Mouse (Mus musculus) liver, adult (tissue): ENCODE measurements around the gene Fignl2.

Source experiments
- GATA4 ChIP-seq: IDR thresholded peaks from 2 replicates; pipeline ENCODE4 v1.6.1; 2014; ENCODE audit warnings: mild to moderate bottlenecking, low read length; ENCODE audit not compliant: insufficient replicate concordance

Fignl2 gene

DNA sequence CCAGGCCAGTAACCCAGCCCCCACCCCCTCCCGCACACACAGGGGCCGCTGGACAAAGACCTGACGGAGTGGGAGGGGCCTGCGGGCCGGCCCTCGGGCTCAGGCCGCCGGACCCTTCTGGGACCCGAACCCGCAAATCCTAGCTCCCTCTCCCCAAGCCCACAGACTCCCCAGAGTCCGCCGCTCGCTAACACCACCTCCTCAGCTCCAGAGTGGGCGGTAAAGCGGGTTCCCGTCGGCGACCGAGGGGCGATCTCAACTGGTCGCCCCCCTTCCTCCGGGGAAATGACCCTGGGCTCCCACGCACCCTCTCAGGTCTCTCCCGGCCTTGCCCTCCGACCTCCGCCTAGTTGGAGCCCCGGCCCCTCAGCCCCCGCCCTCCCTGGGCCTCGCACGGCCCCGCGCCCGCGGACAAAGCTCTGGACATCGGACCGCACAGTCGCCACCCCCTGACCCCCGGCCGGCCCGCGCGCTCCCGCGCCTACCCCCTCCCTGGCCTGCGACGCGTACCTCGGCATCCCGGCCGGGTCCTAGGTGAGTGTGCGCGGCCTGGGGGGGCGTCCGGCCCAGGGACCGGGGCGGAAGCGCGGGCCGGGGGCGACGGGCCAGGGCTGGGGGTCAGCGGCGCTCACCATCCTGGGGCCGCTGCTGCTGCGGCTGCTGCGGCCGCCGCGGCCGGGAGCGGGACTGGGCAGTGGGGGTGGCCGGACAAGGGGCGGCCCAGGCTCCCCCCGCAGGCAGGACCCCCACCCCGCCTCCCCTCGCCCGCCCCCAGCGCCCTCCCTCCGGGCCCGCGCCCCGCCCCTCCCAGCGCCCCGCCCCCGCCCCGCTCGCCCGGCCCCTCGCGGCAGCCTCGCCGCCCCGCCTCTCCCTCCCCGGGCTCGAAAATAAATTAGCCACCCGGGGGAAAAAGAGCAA lies at the start of gene Fignl2:
Gene Fignl2 (minus strand): TSS at position 755 of the 918 bp plus-strand sequence.
- TF ChIP-seq GATA4, result no peak

DNA sequence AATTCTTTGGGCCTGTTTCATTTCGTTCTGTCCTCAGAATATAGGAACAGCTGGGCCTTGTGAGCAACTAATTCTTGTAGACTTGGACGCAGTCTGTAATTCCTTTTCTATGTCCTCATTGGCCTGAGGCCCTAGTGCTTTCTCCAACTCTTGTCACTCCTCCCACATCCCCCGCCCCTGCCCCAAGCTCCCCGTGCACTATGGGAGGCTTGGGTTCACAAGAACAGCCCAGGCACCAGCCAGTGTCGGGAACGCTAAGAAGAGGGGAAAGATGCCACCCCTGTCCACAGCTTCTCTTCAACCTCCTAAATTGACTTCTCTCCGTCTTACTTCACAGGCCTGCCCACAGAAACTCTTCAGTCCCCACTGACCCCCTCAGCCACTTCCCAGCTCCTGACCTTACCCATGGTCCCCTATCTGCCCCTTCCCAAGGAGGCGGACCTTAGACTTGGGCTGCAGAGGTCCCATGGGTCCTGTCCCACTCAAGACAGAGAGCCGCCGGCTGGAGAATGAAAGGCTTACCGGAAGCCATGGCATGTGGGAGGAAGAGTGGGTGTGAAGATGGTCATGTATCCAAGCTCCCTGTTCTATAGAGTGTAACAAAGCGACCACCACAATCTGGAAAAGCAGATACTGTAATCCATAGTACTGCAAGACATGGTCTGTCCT lies 48.6 kb upstream of the Fignl2 start:
- no peak for TF ChIP-seq GATA4

- TF ChIP-seq GATA4, result no peak
Measured at GRCm38 (mm10) chr15:101125561-101125960, 47.2 kb upstream of the Fignl2 start.

DNA sequence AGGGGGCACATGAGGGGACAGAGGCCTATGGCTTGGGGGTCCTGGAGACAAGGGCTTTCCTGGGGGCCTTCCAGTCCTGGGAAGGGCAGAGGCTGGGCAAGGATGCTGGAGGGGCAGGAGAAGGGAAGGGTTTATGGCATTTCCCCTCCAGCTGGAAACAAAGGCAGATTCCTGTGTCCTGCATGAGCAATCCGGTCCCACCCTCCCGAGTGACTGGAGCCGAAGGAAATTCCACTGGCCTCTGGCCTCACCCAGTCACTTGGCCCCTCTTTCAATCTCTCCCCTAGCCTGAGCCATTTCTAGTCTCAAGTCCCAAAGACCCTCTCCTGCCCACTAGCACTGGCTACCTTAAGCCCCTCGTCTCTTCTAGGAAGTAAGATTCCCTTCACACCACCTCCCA lies 44.8 kb upstream of the Fignl2 start:
- TF ChIP-seq GATA4, result no peak

- TF ChIP-seq GATA4, result no peak
Measured at GRCm38 (mm10) chr15:101122290-101122589, 43.9 kb upstream of the Fignl2 start.

- TF ChIP-seq GATA4, result no peak
Measured at GRCm38 (mm10) chr15:101121411-101122289, 43.3 kb upstream of the Fignl2 start.

GRCm38 (mm10) chr15:101118399-101119125 lies 40.2 kb upstream of the Fignl2 start:
- no peak for TF ChIP-seq GATA4

DNA sequence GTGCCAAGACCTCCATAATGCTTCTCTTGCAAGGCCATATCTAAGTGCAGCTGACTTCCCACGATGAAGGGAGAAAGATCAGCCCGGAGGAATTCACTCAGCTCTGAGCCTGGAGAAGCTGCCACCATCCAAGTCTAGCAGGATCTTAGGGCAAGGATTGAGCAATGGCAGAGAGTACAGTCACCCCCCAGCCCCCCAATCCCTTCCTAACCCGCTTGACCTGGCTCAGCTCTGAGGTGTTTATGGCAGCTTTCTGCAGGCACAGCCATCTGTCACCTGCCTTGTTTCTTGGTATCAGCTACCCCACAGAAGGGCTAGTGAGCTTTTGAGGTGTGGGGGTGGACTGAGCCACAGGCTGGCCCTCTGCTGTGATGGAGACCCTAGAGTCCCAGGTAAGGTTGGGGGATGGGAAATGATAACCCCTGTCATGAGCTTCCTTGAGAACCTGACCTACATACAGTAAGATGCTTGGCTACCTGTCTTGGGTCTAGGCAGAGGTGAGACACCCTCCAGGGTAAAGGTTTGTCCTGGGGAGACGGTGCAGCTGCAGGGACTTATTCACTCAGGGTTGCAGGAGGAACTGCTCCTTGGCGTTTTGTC lies 37.2 kb upstream of the Fignl2 start, which contains the start of gene Ankrd33:
Gene Ankrd33 (plus strand): TSS at position 245 of the 600 bp plus-strand sequence.
- TF ChIP-seq GATA4, result no peak

DNA sequence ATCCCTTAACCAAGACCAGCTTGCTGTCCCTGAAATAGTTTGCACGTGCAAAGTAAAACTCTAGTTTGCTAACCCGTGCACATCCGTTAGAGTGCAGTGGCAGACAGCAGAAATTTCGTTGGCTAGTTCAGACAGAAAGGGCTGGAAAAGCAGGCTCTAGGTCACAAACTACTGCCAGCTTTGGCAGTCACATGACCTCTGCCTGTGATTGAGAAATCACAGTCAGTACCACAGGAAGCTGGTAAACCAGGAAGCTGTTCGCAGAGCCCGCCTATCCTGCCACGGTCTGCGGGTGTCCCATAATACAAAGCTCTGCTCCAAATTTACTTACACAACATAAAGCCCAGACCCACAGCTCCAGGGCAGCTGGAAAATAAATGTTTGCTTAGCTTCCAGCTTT lies 34.8 kb upstream of the Fignl2 start:
- TF ChIP-seq GATA4, result no peak

- no peak for TF ChIP-seq GATA4
Measured at GRCm38 (mm10) chr15:101107906-101108671, 29.7 kb upstream of the Fignl2 start.

- TF ChIP-seq GATA4, result no peak
Measured at GRCm38 (mm10) chr15:101106011-101106410, 27.6 kb upstream of the Fignl2 start.

DNA sequence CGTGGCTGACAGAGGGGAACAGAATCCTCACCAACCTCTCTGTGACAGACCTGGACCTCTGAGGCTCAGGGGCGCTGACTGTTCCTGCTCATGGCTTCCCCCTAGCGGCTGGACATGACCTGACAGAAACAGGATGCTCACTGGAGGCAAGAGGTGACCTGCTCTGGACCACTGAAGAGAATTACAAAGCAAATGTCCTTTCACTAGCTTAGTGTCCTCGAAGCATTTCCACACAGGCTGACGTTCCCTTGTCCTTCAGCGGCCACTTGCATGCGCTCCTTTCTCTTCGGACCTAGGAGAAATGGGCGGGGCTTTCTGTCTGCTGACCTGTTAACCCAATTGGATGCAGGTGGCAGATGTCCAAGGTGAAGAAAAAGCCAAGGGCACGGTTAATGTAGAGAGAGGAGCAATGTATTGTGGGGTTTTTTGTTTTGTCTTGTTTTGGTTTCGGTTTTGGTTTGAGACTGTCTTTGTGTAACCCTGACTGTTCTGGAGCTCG lies 27.2 kb upstream of the Fignl2 start:
- TF ChIP-seq GATA4, result no peak

DNA sequence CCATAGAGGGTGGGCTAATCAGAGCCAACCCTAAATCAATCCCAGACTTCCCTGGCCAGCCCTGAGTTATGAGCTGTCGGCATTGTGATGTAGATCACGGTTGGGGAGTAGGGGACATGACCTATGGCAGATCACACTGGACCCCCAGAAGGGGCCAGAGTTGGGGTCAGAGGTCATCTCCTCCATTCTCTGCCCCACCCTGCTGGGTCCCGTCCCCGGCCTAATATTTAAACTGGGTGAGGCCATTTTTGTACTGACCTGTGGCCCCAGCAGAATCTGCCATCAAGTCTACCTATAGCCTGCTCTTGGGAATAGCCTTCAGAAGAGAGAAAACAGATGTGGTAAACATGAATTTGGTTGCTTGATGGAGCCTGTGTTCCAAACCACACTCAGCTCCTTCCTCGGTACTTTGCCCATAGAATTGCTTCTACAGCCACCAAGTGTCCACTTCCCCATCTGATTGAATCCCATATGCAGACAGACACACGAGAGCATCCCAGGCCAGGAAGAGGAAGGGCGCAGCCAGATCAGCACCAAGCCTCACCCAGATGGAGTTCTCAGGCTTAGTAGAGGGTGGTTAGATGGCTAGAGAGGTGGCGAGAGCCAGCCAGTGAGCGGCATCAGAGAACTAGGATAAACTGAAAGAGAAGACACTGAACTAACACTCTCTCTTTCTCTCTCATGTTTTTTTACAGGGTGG lies 25.4 kb upstream of the Fignl2 start:
- no peak for TF ChIP-seq GATA4
